Mouse (Mus musculus) forelimb bud, embryonic 11.5 days (tissue): ENCODE measurements at regions not wholly inside any gene's neighbourhood (a gene's known extent, or its start where the extent isn't known, plus 50 kb on each side); places are given as distances from the start of the nearest gene placed in this dataset.

ENCODE experiments used
- DNase-seq: peaks from one replicate; pipeline ENCODE4 v3.0.0-alpha.2; 2012; ENCODE audit warnings: low read depth, low spot score

- no peak for DNase-seq
Measured at GRCm38 (mm10) chr10:111694227-111695200, 188.4 kb downstream of the Phlda1 start.

- DNase-seq = no peak
Measured at GRCm38 (mm10) chr10:111695918-111696760, 190.1 kb downstream of the Phlda1 start.

- no peak for DNase-seq
Measured at GRCm38 (mm10) chr10:111696987-111697386, 190.9 kb downstream of the Phlda1 start.

- peak; percentile 43 for DNase-seq
Measured at GRCm38 (mm10) chr10:111699557-111700508, 193.7 kb downstream of the Phlda1 start.

- DNase-seq = no peak
Measured at GRCm38 (mm10) chr10:111700570-111700969, 194.5 kb downstream of the Phlda1 start.

GRCm38 (mm10) chr10:111701138-111701537 lies 195.1 kb downstream of the Phlda1 start:
- DNase-seq = no peak

- no peak for DNase-seq
Measured at GRCm38 (mm10) chr10:111702435-111702834, 196.3 kb downstream of the Phlda1 start.

- no peak for DNase-seq
Measured at GRCm38 (mm10) chr10:111703447-111703846, 197.4 kb downstream of the Phlda1 start.

GRCm38 (mm10) chr10:111711519-111712113 lies 205.5 kb downstream of the Phlda1 start:
- DNase-seq = no peak

- no peak for DNase-seq
Measured at GRCm38 (mm10) chr10:111712991-111713390, 206.9 kb downstream of the Phlda1 start.

- DNase-seq = no peak
Measured at GRCm38 (mm10) chr10:111713676-111714075, 207.6 kb downstream of the Phlda1 start.

- no peak for DNase-seq
Measured at GRCm38 (mm10) chr10:111715172-111715571, 209.1 kb downstream of the Phlda1 start.

- no peak for DNase-seq
Measured at GRCm38 (mm10) chr10:111719632-111720031, 213.5 kb downstream of the Phlda1 start.

- no peak for DNase-seq
Measured at GRCm38 (mm10) chr10:111721068-111721467, 215.0 kb downstream of the Phlda1 start.

GRCm38 (mm10) chr10:111723885-111724284 lies 217.8 kb downstream of the Phlda1 start:
- DNase-seq = no peak

- DNase-seq = no peak
Measured at GRCm38 (mm10) chr10:111724574-111725414, 218.7 kb downstream of the Phlda1 start.

- peak; percentile 8 for DNase-seq
Measured at GRCm38 (mm10) chr10:111736026-111736425, 229.9 kb downstream of the Phlda1 start.

GRCm38 (mm10) chr10:111739471-111740138 lies 232.9 kb upstream of the Krr1 start:
- DNase-seq = no peak

GRCm38 (mm10) chr10:111740586-111741265 lies 231.7 kb upstream of the Krr1 start:
- no peak for DNase-seq
